Mouse (Mus musculus) testis, adult 2 months (tissue): Measurements from ENCODE around the gene Kcnc3.

Experiments
- CTCF ChIP-seq: fragments of 200-500 bp; IDR thresholded peaks from 2 replicates; pipeline ENCODE4 v1.5.1; 2012; ENCODE audit warnings: low read depth, mild to moderate bottlenecking, inconsistent platforms, low read length, moderate library complexity; ENCODE audit not compliant: control insufficient read depth, insufficient read depth, insufficient replicate concordance
- POLR2A ChIP-seq: fragments of 200-500 bp; IDR thresholded peaks from 2 replicates; pipeline ENCODE4 v1.6.1; 2012; ENCODE audit warnings: low read depth, mild to moderate bottlenecking, inconsistent platforms, low read length, moderate library complexity; ENCODE audit not compliant: control insufficient read depth

DNA sequence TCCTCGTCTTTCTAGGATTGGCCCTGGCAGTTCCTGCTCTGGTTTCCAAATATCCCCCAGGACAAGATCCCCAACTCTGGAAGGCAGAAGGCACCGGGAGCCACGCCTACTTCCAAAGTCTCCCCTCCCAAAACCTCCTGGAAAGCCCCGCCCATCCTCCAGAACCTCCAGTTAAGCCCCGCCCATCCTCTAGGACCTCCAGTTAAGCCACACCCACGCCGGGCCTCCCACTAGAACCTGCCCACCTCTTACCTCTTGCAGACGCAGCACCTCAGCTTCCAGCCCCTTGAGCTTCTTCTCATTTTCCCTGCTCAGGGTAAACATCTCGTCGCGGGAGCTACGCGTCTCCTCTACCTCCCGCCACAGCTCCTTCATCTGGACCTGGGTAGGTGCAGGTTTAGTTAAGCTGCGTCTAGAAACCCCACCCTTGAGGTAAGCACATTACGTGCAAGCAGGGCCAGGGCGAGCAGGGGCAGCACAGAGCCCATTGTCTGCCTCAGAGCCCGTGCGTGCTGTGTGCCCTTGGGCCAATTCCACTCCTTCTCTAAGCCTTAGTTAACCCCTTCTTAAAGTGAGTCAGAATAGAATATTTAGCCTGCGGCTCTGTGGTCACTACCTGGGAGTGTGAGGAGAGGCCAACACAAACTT is 23.7 kb downstream of the Kcnc3 start:
- TF ChIP-seq CTCF = no peak
- no peak for TF ChIP-seq POLR2A
